Mouse (Mus musculus) lung, postnatal 0 days (tissue): ENCODE data around the gene Tcf12.

Experiments used
- CTCF ChIP-seq: IDR thresholded peaks from 2 replicates; pipeline ENCODE4 v1.5.1; 2016; ENCODE audit warnings: antibody characterized with exemption, mild to moderate bottlenecking
- EP300 ChIP-seq: IDR thresholded peaks from 2 replicates; pipeline ENCODE4 v1.6.1; 2016; ENCODE audit warnings: antibody characterized with exemption, mild to moderate bottlenecking, control low read depth

- no peak for TF ChIP-seq CTCF
- no peak for TF ChIP-seq EP300
Measured at GRCm38 (mm10) chr9:71813565-71813964, 298.1 kb downstream of the Tcf12 start.
